Mouse (Mus musculus) E14TG2a.4 (cell line): ENCODE data around the gene Stard3.

Experiments used
- CTCF ChIP-seq: conservative IDR thresholded peaks from 2 replicates; pipeline ENCODE4 v1.5.1; 2014; ENCODE audit warnings: low read length
- NANOG ChIP-seq: IDR thresholded peaks from 2 replicates; pipeline ENCODE4 v1.6.1; 2014; ENCODE audit warnings: borderline replicate concordance, low read length, mixed read lengths
- POU5F1 ChIP-seq: IDR thresholded peaks from 2 replicates; pipeline ENCODE4 v1.6.1; 2014; ENCODE audit warnings: low read length, borderline replicate concordance

GRCm38 (mm10) chr11:98414162-98414561 lies 56.0 kb downstream of the Stard3 start:
- no peak for TF ChIP-seq CTCF
- no peak for TF ChIP-seq POU5F1
- no peak for TF ChIP-seq NANOG
